Mouse (Mus musculus): ENCODE data around the gene Prkcq. TPM values are rescaled to one million over a fixed set of nuclear protein-coding genes. Genes with fewer than 3 reads are reported as not detected.
A peak's percentile ranks its signal among the peaks of the same experiment; 100 is the strongest.

Gene Prkcq
- polyA plus RNA-seq, 1 experiment from 2014 or later: 11.9 TPM

DNA sequence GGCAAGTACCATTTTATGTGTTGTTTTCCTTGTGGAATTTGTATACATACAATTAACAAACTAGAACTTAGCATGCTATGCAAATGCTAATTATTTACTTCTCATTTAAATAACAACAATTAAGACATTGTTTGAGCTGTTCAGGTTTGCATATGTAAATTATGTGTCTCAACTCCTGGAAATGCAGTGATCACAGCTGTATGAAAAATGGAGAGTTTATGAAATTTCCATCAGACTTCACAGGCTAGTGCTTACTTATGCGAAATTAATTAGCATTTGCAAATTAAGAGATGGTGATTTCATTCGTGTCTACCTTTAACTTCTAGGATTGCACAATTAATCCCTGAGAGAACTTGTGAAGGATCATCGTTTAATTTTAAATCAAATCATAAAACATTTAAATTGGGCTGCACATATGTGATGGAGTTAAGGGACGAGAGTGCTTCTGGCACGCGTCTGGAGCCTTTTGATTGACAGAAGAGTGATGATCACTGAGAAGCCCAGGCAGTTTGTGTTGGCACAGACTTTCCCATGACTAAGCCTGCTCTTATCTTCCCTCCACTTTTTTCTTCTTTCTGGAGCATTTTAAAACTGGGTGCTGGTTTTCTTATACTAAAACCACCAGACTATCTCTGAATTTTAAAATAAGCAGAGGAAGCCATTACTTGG, 20.1 kb upstream of the Prkcq start:
- Histone ChIP-seq H3K27me3 (replicated peaks; ENCODE audit: control insufficient read depth, insufficient read depth, low read length) (no peaks in the 10 kb centered on the region), H3K9me3 (ENCODE audit: control insufficient read depth, low read length) (no peaks in the 10 kb centered on the region), H3K4me2 (no peak overlapping the region), H3K9ac (ENCODE audit: low read depth, low read length) (no peak overlapping the region), H3K4me1 (replicated peaks; ENCODE audit: control insufficient read depth, insufficient read depth, low read length) (no peaks in the 10 kb centered on the region), H3K4me3 (ENCODE audit: low read depth, low read length) (no peak overlapping the region), H3K36me3 (ENCODE audit: control insufficient read depth, insufficient read depth, low read length) (no peaks in the 10 kb centered on the region), H3K27ac (ENCODE audit: low read depth, low read length) (no peak overlapping the region)
- DNase-seq (ENCODE audit: low spot score): no peak
- ATAC-seq (replicated peaks; ENCODE audit: low FRiP score): no peak
- 69% methylated on average over 6 of the region's 6 CpGs for WGBS

DNA sequence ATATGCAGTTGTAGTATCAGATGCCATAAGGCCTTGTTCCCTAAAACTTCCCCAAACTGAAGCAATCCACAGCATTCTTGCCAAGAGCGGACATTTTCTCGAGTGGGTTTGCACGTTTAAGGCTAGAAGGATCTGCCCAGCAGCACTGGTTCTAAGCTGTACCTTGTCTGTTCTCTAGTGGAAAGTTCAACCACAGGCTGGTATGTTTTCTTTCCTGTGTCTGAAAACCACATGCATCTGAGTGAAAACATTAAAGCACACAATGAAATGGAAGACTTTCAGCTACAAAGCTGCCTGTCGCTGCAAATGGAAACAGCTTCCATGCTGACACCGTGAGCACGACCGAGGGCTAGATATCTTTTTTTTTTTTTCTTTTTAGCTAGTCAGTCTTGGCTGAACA, 12.3 kb upstream of the Prkcq start:
- Histone ChIP-seq H3K9me3 (ENCODE audit: control insufficient read depth, low read length) (no peaks in the 10 kb centered on the region), H3K4me2 (no peak overlapping the region), H3K4me3 (ENCODE audit: low read depth, low read length) (no peak overlapping the region), H3K4me1 (replicated peaks; ENCODE audit: control insufficient read depth, insufficient read depth, low read length) (no peaks in the 10 kb centered on the region), H3K27me3 (replicated peaks; ENCODE audit: control insufficient read depth, insufficient read depth, low read length) (no peaks in the 10 kb centered on the region), H3K36me3 (ENCODE audit: control insufficient read depth, insufficient read depth, low read length) (no peaks in the 10 kb centered on the region), H3K27ac (ENCODE audit: low read depth, low read length) (no peak overlapping the region), H3K9ac (ENCODE audit: low read depth, low read length) (no peak overlapping the region)
- DNase-seq (ENCODE audit: low spot score): no peak
- ATAC-seq (replicated peaks; ENCODE audit: low FRiP score): no peak
- 86% methylated on average over 7 of the region's 7 CpGs for WGBS

DNA sequence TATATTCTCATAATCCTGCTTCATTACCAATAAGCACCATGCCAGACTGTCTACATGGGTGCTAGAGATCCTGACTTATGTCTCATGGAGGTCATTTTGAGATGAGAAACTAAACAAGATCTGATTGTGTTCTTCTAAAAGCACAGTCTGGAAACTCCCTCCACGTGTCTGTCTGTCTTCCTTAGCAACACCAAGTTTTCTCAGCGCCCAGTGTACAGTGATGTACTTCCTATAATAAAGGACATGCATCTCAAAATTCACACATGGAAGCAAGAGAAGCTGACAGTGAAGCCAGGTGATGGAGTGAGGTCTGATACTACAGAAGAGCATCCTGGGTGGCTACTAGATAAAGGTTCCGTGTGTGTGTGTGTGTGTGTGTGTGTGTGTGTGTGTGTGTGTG, 11.2 kb upstream of the Prkcq start:
- ATAC-seq (replicated peaks; ENCODE audit: low FRiP score) (no peak), DNase-seq (ENCODE audit: low spot score) (no peak)
- H3K27ac ChIP-seq (ENCODE audit: low read depth, low read length): no peak overlapping the region
- no peak overlapping the region for H3K9ac ChIP-seq (ENCODE audit: low read depth, low read length)
- H3K36me3 ChIP-seq (ENCODE audit: control insufficient read depth, insufficient read depth, low read length): no peaks in the 10 kb centered on the region
- H3K4me2 ChIP-seq: no peak overlapping the region
- no peaks in the 10 kb centered on the region for H3K9me3 ChIP-seq (ENCODE audit: control insufficient read depth, low read length)
- WGBS: 72% methylated on average over 3 of the region's 3 CpGs
- H3K4me1 ChIP-seq (replicated peaks; ENCODE audit: control insufficient read depth, insufficient read depth, low read length): no peaks in the 10 kb centered on the region
- no peak overlapping the region for H3K4me3 ChIP-seq (ENCODE audit: low read depth, low read length)
- no peaks in the 10 kb centered on the region for H3K27me3 ChIP-seq (replicated peaks; ENCODE audit: control insufficient read depth, insufficient read depth, low read length)

DNA sequence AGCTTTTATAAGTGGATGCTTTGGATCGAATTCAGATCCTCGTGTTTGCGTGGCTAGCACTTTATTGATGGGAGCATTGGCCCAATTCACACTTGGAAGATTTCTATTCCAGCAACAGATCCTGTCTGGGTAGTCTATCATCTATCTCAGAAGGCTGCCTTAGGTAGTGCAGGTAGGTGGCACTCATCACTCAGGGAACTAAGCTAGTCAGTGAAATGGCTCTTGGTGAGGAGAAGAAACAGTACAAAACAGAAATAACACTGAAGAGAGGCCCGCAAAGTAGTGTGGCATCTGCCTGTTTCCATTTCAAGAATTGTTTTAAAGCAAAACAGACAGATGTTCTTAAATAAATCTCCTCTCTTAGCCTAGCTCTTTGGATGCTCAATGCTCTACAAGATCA, 10.6 kb upstream of the Prkcq start:
- 86% methylated on average over 4 of the region's 4 CpGs for WGBS
- H3K9ac ChIP-seq (ENCODE audit: low read depth, low read length): no peak overlapping the region
- no peak for ATAC-seq (replicated peaks; ENCODE audit: low FRiP score)
- H3K27ac ChIP-seq (ENCODE audit: low read depth, low read length): no peak overlapping the region
- H3K4me2 ChIP-seq: no peak overlapping the region
- no peak overlapping the region for H3K4me3 ChIP-seq (ENCODE audit: low read depth, low read length)
- H3K9me3 ChIP-seq (ENCODE audit: control insufficient read depth, low read length): no peaks in the 10 kb centered on the region
- H3K4me1 ChIP-seq (replicated peaks; ENCODE audit: control insufficient read depth, insufficient read depth, low read length): no peaks in the 10 kb centered on the region
- H3K27me3 ChIP-seq (replicated peaks; ENCODE audit: control insufficient read depth, insufficient read depth, low read length): no peaks in the 10 kb centered on the region
- H3K36me3 ChIP-seq (ENCODE audit: control insufficient read depth, insufficient read depth, low read length): no peaks in the 10 kb centered on the region
- no peak for DNase-seq (ENCODE audit: low spot score)

DNA sequence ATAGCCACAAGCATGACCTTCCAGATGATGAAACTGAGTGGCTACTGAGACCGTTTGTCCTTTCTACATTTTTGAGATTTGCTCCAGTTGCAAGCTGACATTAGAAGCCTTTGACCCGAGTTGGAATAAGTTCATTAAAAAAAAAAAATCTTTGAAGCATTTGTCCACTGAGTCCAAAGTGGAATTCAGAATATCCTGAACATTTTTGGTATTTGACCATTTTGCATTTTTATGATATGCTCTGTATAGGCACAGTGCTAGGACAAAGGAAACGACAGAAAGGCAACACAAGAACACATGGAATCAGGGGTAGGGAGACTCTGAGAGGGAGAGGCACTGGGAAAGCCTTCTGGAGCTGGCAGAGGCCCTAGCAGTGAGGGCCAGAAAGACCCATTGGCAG, 9.2 kb upstream of the Prkcq start:
- H3K4me1 ChIP-seq (replicated peaks; ENCODE audit: control insufficient read depth, insufficient read depth, low read length): no peaks in the 10 kb centered on the region
- no peak for ATAC-seq (replicated peaks; ENCODE audit: low FRiP score)
- H3K9ac ChIP-seq (ENCODE audit: low read depth, low read length): no peak overlapping the region
- 69% methylated on average over 3 of the region's 3 CpGs for WGBS
- no peaks in the 10 kb centered on the region for H3K9me3 ChIP-seq (ENCODE audit: control insufficient read depth, low read length)
- no peaks in the 10 kb centered on the region for H3K27me3 ChIP-seq (replicated peaks; ENCODE audit: control insufficient read depth, insufficient read depth, low read length)
- no peak overlapping the region for H3K4me3 ChIP-seq (ENCODE audit: low read depth, low read length)
- H3K4me2 ChIP-seq: no peak overlapping the region
- DNase-seq (ENCODE audit: low spot score): no peak
- H3K27ac ChIP-seq (ENCODE audit: low read depth, low read length): no peak overlapping the region
- H3K36me3 ChIP-seq (ENCODE audit: control insufficient read depth, insufficient read depth, low read length): no peaks in the 10 kb centered on the region

DNA sequence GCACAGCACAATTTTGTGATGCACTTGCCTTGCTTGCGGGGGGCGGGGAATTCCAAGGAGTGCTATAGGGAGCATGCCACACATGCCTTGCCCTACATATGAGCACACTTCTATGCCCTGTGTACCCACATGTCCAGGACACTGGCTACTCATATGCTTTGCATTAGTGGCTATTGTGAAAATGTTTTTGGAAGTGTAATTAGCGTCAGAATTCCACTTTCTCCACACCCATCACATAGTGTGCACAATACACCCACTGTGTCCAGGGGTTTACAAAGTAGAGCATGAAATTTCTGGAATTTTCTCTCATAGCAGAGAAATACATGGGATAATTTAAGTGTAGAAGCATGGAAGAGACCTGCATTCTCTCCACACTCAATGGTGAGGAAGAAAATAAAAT, 7.7 kb upstream of the Prkcq start:
- Histone ChIP-seq H3K4me3 (ENCODE audit: low read depth, low read length) (no peak overlapping the region), H3K27me3 (replicated peaks; ENCODE audit: control insufficient read depth, insufficient read depth, low read length) (no peaks in the 10 kb centered on the region), H3K27ac (ENCODE audit: low read depth, low read length) (no peak overlapping the region), H3K36me3 (ENCODE audit: control insufficient read depth, insufficient read depth, low read length) (no peaks in the 10 kb centered on the region), H3K9me3 (ENCODE audit: control insufficient read depth, low read length) (no peaks in the 10 kb centered on the region), H3K9ac (ENCODE audit: low read depth, low read length) (no peak overlapping the region), H3K4me2 (no peak overlapping the region), H3K4me1 (replicated peaks; ENCODE audit: control insufficient read depth, insufficient read depth, low read length) (no peaks in the 10 kb centered on the region)
- ATAC-seq (replicated peaks; ENCODE audit: low FRiP score) (no peak), DNase-seq (ENCODE audit: low spot score) (no peak)
- 86% methylated on average over 3 of the region's 3 CpGs for WGBS

DNA sequence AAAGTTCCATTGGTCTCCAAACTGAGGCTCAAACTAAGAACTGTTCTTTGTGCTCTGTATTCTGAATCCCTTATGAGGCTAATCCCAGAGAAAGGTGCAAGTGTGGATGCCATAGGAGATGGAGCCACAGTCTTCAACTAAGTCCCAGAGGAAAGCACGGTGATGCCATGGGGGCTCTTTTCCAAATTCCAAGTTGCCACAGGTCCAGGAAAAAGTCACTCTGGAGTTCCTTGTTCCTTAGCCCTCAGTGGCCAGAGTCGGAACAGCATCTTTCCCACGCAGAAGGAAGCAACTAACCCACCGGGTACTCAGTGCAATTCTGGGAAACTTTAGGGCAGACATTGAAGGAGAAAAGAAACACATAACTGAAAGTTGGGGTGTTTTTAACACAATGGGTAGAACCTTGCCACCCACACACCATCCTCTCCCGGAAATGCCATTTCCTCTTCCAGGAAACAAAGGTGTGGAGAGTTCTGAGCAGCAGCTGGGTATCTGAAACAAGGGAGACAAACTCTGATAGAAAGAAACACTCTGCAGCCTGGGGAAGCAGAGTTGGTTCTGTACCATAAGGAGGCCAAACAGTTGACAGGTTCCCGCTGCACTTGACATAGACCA, 2.1 kb upstream of the Prkcq start:
- Histone ChIP-seq H3K4me2 (no peak overlapping the region), H3K27ac (ENCODE audit: low read depth, low read length) (no peak overlapping the region), H3K4me3 (ENCODE audit: low read depth, low read length) (no peak overlapping the region), H3K4me1 (replicated peaks; ENCODE audit: control insufficient read depth, insufficient read depth, low read length) (peaks cover 3% of the 10 kb centered on the region), H3K27me3 (replicated peaks; ENCODE audit: control insufficient read depth, insufficient read depth, low read length) (no peaks in the 10 kb centered on the region), H3K9me3 (ENCODE audit: control insufficient read depth, low read length) (no peaks in the 10 kb centered on the region), H3K9ac (ENCODE audit: low read depth, low read length) (no peak overlapping the region), H3K36me3 (ENCODE audit: control insufficient read depth, insufficient read depth, low read length) (no peaks in the 10 kb centered on the region)
- 56% methylated on average over 6 of the region's 6 CpGs for WGBS
- ATAC-seq (replicated peaks; ENCODE audit: low FRiP score) (no peak), DNase-seq (ENCODE audit: low spot score) (no peak)

DNA sequence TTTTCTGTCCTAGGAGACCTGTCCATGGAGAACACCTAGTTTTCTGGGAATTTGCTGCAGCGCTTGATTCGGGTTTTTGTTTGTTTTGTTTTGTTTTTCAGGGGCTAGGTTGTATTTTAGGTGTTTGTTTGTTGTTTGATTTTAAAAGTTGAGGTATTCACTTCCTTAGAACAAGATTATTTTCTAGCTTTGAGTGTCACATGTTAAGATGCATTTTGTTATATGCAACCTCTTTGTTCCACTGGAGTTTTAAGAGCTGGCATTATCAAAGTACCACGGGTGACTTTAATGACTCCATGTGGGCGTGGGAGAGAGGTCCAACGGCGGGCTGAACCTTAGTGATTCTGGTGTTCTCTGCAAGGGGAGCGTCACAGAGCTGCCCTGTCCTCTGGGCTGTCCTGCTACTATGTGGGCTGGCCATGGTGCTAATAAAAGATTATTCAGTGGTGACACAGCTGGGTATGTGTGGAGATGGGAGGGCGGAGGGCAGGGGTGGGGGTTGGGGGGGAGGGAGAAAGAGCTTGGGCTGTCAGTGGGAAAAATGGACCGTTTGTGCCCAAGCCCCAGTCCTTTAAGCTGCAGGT, 1.0 kb downstream of the Prkcq start:
- DNase-seq (ENCODE audit: low spot score): no peak
- 12% methylated on average over 9 of the region's 9 CpGs for WGBS
- Histone ChIP-seq H3K9ac (ENCODE audit: low read depth, low read length) (peak overlapping the region; percentile 58), H3K9me3 (ENCODE audit: control insufficient read depth, low read length) (no peaks in the 10 kb centered on the region), H3K27ac (ENCODE audit: low read depth, low read length) (no peak overlapping the region), H3K27me3 (replicated peaks; ENCODE audit: control insufficient read depth, insufficient read depth, low read length) (no peaks in the 10 kb centered on the region), H3K4me1 (replicated peaks; ENCODE audit: control insufficient read depth, insufficient read depth, low read length) (peaks cover 3% of the 10 kb centered on the region), H3K4me2 (peak overlapping the region; percentile 73), H3K4me3 (ENCODE audit: low read depth, low read length) (peak overlapping the region; percentile 53), H3K36me3 (ENCODE audit: control insufficient read depth, insufficient read depth, low read length) (no peaks in the 10 kb centered on the region)
- ATAC-seq (replicated peaks; ENCODE audit: low FRiP score): 0 out of 2 replicates have a peak, but pooled peaks have one; percentile 41

DNA sequence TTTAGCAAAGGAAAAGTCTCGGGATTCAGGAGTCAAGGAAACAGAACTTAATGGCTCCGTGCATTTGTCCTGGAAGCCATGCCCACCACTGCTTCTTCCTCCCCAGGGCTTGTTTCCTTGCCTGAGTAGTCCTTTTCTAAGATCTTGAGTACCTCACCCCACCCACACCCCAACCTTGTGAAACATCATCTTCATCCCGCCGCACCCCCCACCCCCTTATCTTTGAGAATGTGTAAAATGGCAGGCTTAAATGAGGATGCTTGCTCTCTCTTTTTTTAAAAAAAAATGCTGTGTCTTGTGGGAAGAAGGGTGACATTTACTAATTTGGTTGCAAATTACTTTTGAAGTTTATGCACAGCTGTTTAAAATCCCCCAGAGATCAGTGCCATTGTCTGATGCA, 1.6 kb downstream of the Prkcq start:
- WGBS: 39% methylated on average over 4 of the region's 4 CpGs
- no peaks in the 10 kb centered on the region for H3K9me3 ChIP-seq (ENCODE audit: control insufficient read depth, low read length)
- no peak overlapping the region for H3K9ac ChIP-seq (ENCODE audit: low read depth, low read length)
- H3K4me2 ChIP-seq: peak overlapping the region; percentile 73
- no peak overlapping the region for H3K27ac ChIP-seq (ENCODE audit: low read depth, low read length)
- peaks cover 3% of the 10 kb centered on the region for H3K4me1 ChIP-seq (replicated peaks; ENCODE audit: control insufficient read depth, insufficient read depth, low read length)
- ATAC-seq (replicated peaks; ENCODE audit: low FRiP score) (no peak), DNase-seq (ENCODE audit: low spot score) (no peak)
- H3K27me3 ChIP-seq (replicated peaks; ENCODE audit: control insufficient read depth, insufficient read depth, low read length): no peaks in the 10 kb centered on the region
- H3K4me3 ChIP-seq (ENCODE audit: low read depth, low read length): 0 out of 2 replicates have a peak overlapping the region, but pooled peaks have one; percentile 53
- H3K36me3 ChIP-seq (ENCODE audit: control insufficient read depth, insufficient read depth, low read length): no peaks in the 10 kb centered on the region

Measured in liver, embryonic 11.5 days (tissue).